Mouse (Mus musculus) embryonic facial prominence, embryonic 11.5 days (tissue): Measurements from ENCODE around the gene Tubb2b. TPM values are rescaled to one million over a fixed set of nuclear protein-coding genes. Genes with fewer than 3 reads are reported as not detected.

ENCODE experiments used
- ATAC-seq: fragments of 200-750 bp; cut with Nextera tagmentation; replicated peaks from 2 replicates; pipeline ENCODE4 v1.8.0; 2017; ENCODE audit warnings: low read depth; ENCODE audit not compliant: insufficient number of reproducible peaks, low FRiP score, low TSS enrichment
- DNase-seq: peaks from one replicate; pipeline ENCODE4 v3.0.0-alpha.2; 2015; ENCODE audit warnings: low spot score
- H3K27ac ChIP-seq: fragments of 300-500 bp; sonication (generic); replicated peaks from 2 replicates; pipeline ENCODE4 v1.5.1; 2014; ENCODE audit warnings: mild to moderate bottlenecking, low read depth, low read length, control low read depth
- H3K27me3 ChIP-seq: fragments of 300-500 bp; sonication (generic); 2 replicates; pipeline ENCODE4 v1.6.1; 2014; ENCODE audit warnings: mild to moderate bottlenecking, low read length, moderate library complexity, mixed read lengths; ENCODE audit not compliant: control insufficient read depth, insufficient read depth
- H3K36me3 ChIP-seq: fragments of 300-500 bp; sonication (generic); replicated peaks from 2 replicates; pipeline ENCODE4 v1.6.1; 2014; ENCODE audit warnings: low read depth, mild to moderate bottlenecking, low read length, moderate library complexity, mixed read lengths; ENCODE audit not compliant: control insufficient read depth, insufficient read depth
- H3K4me1 ChIP-seq: fragments of 300-500 bp; sonication (generic); 2 replicates; pipeline ENCODE4 v1.6.1; 2014; ENCODE audit warnings: low read length, mixed read lengths; ENCODE audit not compliant: control insufficient read depth, insufficient read depth
- H3K4me2 ChIP-seq: fragments of 300-500 bp; sonication (generic); 2 replicates; pipeline ENCODE4 v1.6.1; 2014; ENCODE audit warnings: low read depth, mild to moderate bottlenecking, control low read depth, low read length, moderate library complexity
- H3K4me3 ChIP-seq: fragments of 300-500 bp; sonication (generic); 2 replicates; pipeline ENCODE4 v1.5.1; 2014; ENCODE audit warnings: low read depth, low read length, control low read depth
- H3K9ac ChIP-seq: fragments of 300-500 bp; sonication (generic); replicated peaks from 2 replicates; pipeline ENCODE4 v1.6.1; 2014; ENCODE audit warnings: mild to moderate bottlenecking, control low read depth, low read length
- H3K9me3 ChIP-seq: fragments of 300-500 bp; sonication (generic); replicated peaks from 2 replicates; pipeline ENCODE4 v1.6.1; 2016; ENCODE audit warnings: mild to moderate bottlenecking, low read length, inconsistent platforms, mixed read lengths; ENCODE audit not compliant: control insufficient read depth
- WGBS: fragments of 180-500 bp; shearing (Covaris S2); extraction: QIAGEN DNeasy Blood & Tissue Kit; methylation state at CpG from one replicate; pipeline ENCODE4 v1.1.7; 2014; 5-methylcytosine and 5-hydroxymethylcytosine counted together
- polyA plus RNA-seq: library from polyadenylated mRNA; unstranded; fragments of >200 nt; fragmentation: Nextera tagmentation; extraction: Ambion mirVana; gene quantifications from 2 replicates; pipeline ENCODE4 v1.2.1, GENCODE M21; 2014

The Tubb2b gene
- polyA plus RNA-seq, 1 experiment from 2014 or later = 77.6 TPM

- Histone ChIP-seq H3K27ac (no peak overlapping the region), H3K4me3 (no peak overlapping the region), H3K36me3 (no peaks in the 10 kb centered on the region), H3K9me3 (no peaks in the 10 kb centered on the region), H3K9ac (no peak overlapping the region), H3K27me3 (no peaks in the 10 kb centered on the region), H3K4me1 (no peaks in the 10 kb centered on the region), H3K4me2 (no peak overlapping the region)
- 47% methylated on average over 8 of the region's 8 CpGs for WGBS
- peak; percentile 34; the same call in 1 of the 2 replicates for ATAC-seq
- peak; percentile 11 for DNase-seq
Measured at GRCm38 (mm10) chr13:34156133-34156839, 26.0 kb upstream of the Tubb2b start.

- H3K4me3 ChIP-seq = no peak overlapping the region
- H3K27ac ChIP-seq = no peak overlapping the region
- H3K36me3 ChIP-seq = no peaks in the 10 kb centered on the region
- no peaks in the 10 kb centered on the region for H3K4me1 ChIP-seq
- no peaks in the 10 kb centered on the region for H3K9me3 ChIP-seq
- no peak overlapping the region for H3K4me2 ChIP-seq
- 30% methylated on average over 3 of the region's 3 CpGs for WGBS
- H3K27me3 ChIP-seq = no peaks in the 10 kb centered on the region
- no peak overlapping the region for H3K9ac ChIP-seq
- DNase-seq = peak; percentile 82
- ATAC-seq = no peak
Measured at GRCm38 (mm10) chr13:34154931-34155272, 24.6 kb upstream of the Tubb2b start.

- no peak for ATAC-seq
- H3K4me3 ChIP-seq = no peak overlapping the region
Measured at GRCm38 (mm10) chr13:34154217-34154930, 24.1 kb upstream of the Tubb2b start.

GRCm38 (mm10) chr13:34153254-34154011, 23.2 kb upstream of the Tubb2b start:
- H3K4me2 ChIP-seq = no peak overlapping the region
- 80% methylated on average over 4 of the region's 5 CpGs for WGBS
- H3K4me3 ChIP-seq = no peak overlapping the region
- ATAC-seq (no peak), DNase-seq (no peak)
- no peaks in the 10 kb centered on the region for H3K27me3 ChIP-seq
- H3K27ac ChIP-seq = no peak overlapping the region
- H3K9ac ChIP-seq = no peak overlapping the region
- no peaks in the 10 kb centered on the region for H3K4me1 ChIP-seq
- no peaks in the 10 kb centered on the region for H3K36me3 ChIP-seq
- no peaks in the 10 kb centered on the region for H3K9me3 ChIP-seq

More at GRCm38 (mm10) chr13:34154217-34154930, 24.1 kb upstream of the Tubb2b start:
- no peaks in the 10 kb centered on the region for H3K4me1 ChIP-seq
- H3K27me3 ChIP-seq = no peaks in the 10 kb centered on the region
- no peaks in the 10 kb centered on the region for H3K36me3 ChIP-seq
- DNase-seq = peak; percentile 75
- H3K9me3 ChIP-seq = no peaks in the 10 kb centered on the region
- H3K9ac ChIP-seq = peak overlapping the region; percentile 28; the same call in 1 of the 2 replicates
- H3K4me2 ChIP-seq = no peak overlapping the region
- 54% methylated on average over 13 of the region's 13 CpGs for WGBS
- H3K27ac ChIP-seq = no peak overlapping the region

GRCm38 (mm10) chr13:34152695-34153094, 22.4 kb upstream of the Tubb2b start:
- Histone ChIP-seq H3K9ac (no peak overlapping the region), H3K27me3 (no peaks in the 10 kb centered on the region), H3K9me3 (no peaks in the 10 kb centered on the region), H3K4me1 (no peaks in the 10 kb centered on the region), H3K27ac (no peak overlapping the region), H3K4me2 (no peak overlapping the region), H3K36me3 (no peaks in the 10 kb centered on the region), H3K4me3 (no peak overlapping the region)
- ATAC-seq = no peak
- WGBS = 64% methylated on average over 7 of the region's 7 CpGs
- DNase-seq = peak; percentile 34

- WGBS = 82% methylated on average over 1 of the region's 1 CpGs
Measured at GRCm38 (mm10) chr13:34151425-34151824, 21.2 kb upstream of the Tubb2b start.

GRCm38 (mm10) chr13:34150271-34151027, 20.2 kb upstream of the Tubb2b start:
- Histone ChIP-seq H3K36me3 (no peaks in the 10 kb centered on the region), H3K4me1 (no peaks in the 10 kb centered on the region), H3K27me3 (no peaks in the 10 kb centered on the region), H3K27ac (peak overlapping the region; percentile 85), H3K4me3 (no peak overlapping the region; the same call in 1 of the 2 replicates), H3K9ac (0 out of 2 replicates have a peak overlapping the region, but pooled peaks have one; percentile 41), H3K9me3 (no peaks in the 10 kb centered on the region), H3K4me2 (peak overlapping the region; percentile 32; the same call in 1 of the 2 replicates)
- no peak for ATAC-seq
- WGBS = 9% methylated on average over 19 of the region's 19 CpGs
- peak; percentile 70 for DNase-seq

More at GRCm38 (mm10) chr13:34151425-34151824, 21.2 kb upstream of the Tubb2b start:
- Histone ChIP-seq H3K4me2 (no peak overlapping the region), H3K9me3 (no peaks in the 10 kb centered on the region), H3K27ac (no peak overlapping the region), H3K4me1 (no peaks in the 10 kb centered on the region), H3K4me3 (no peak overlapping the region), H3K36me3 (no peaks in the 10 kb centered on the region), H3K27me3 (no peaks in the 10 kb centered on the region), H3K9ac (no peak overlapping the region)
- no peak for DNase-seq
- no peak for ATAC-seq
